Mouse (Mus musculus): ENCODE measurements around the gene Prpf31. TPM values are rescaled to one million over a fixed set of nuclear protein-coding genes. Genes with fewer than 3 reads are reported as not detected.

The Prpf31 gene
- polyA plus RNA-seq, 1 experiment from 2014 or later, result 102 TPM

DNA sequence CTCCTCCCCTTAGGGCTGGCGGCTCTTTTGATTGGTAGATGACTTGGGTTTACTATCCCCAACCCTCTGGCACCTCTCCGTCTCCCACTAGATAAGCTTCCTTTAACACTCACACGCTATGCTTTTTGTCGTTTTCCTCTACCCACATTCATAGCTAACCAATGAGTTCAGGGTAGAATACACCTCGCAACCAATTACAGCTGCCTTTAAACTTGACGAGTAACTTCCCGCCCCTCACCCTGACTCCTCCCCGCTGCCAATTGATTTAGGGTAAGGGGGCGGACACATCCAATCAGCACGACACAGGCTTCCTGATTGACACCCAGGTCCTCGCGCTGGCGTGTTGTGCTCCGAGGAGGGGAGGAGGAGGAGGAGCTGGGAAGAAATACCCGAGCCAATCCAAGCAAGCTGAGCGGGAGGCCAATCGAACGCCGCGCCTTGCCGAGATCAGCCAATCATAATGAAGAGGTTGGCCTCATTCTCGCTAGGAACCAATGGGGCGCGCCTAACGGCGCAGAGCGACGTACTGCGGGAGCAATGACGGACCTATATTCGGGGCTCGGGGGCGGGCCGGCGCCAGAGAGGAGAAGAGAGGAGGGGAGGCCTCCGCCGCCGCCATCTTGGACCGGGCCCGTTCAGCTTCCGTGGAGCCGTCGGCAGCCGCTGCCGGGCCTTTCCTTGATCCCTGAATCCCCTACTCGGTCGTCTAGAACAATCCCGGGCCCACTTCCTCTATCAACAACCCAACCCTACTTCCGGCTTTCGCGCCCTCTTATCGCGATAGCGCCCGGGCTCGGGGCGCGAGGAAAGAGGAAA, 15.1 kb downstream of the Prpf31 start, which contains the start of gene Cnot3:
Cnot3 (plus strand) TSS at position 597 of the 816 bp plus-strand sequence.
- Histone ChIP-seq H3K4me1 (ENCODE audit: control insufficient read depth, insufficient read depth, low read length) (peaks cover 28% of the 10 kb centered on the region), H3K36me3 (ENCODE audit: control insufficient read depth, insufficient read depth, low read length) (peaks cover 28% of the 10 kb centered on the region)
- ATAC-seq, result peak; percentile 98

DNA sequence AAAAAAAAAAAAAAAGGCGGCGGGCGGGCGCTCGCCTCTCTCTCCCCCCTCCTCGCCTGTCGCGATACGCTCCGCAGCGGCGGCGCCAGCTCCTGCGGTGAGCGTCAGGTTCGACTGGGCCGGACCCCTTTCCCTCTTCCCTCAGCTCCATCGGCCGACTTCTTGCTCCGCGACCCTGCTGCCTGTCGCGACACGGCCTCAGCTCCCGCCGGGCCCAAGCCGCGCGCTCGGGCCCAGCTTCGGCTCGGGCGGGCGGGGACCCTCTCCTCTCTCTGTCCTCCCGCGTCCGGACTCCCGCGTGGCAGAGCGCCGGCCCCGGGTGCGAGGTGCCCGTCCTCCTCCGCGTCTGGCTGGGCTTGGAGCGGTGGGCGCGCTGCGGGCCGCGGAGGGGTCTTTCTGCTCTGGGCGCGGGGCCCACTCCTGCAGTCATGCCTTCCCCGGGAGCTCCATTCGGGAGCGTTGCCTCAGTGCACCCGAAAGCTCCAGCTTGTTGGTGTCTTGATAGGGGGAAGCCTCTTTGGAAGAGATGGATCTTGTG, 15.8 kb downstream of the Prpf31 start:
- Histone ChIP-seq H3K36me3 (ENCODE audit: control insufficient read depth, insufficient read depth, low read length) (peaks cover 28% of the 10 kb centered on the region), H3K27me3 (replicated peaks; ENCODE audit: control insufficient read depth, insufficient read depth, low read length) (no peaks in the 10 kb centered on the region), H3K9ac (ENCODE audit: low read length) (peak overlapping the region; percentile 98), H3K9me3 (replicated peaks; ENCODE audit: control insufficient read depth, low read length) (no peaks in the 10 kb centered on the region), H3K4me3 (ENCODE audit: low read depth, low read length) (peak overlapping the region; percentile 100), H3K4me1 (ENCODE audit: control insufficient read depth, insufficient read depth, low read length) (peaks cover 28% of the 10 kb centered on the region), H3K4me2 (ENCODE audit: low read length) (peak overlapping the region; percentile 89), H3K27ac (ENCODE audit: low read depth, low read length) (peak overlapping the region; percentile 98)
- peak; percentile 13; the same call in 1 of the 2 replicates for ATAC-seq
- WGBS, result 0% methylated on average over 46 of the region's 58 CpGs
- DNase-seq (ENCODE audit: low spot score), result peak; percentile 15

More for the DNA sequence above, 15.1 kb downstream of the Prpf31 start, which contains the start of gene Cnot3:
- no peaks in the 10 kb centered on the region for H3K9me3 ChIP-seq (replicated peaks; ENCODE audit: control insufficient read depth, low read length)
- H3K9ac ChIP-seq (ENCODE audit: low read length), result peak within 1 kb of the TSS; percentile 98
- peak within 1 kb of the TSS; percentile 100 for H3K4me3 ChIP-seq (ENCODE audit: low read depth, low read length)
- H3K27me3 ChIP-seq (replicated peaks; ENCODE audit: control insufficient read depth, insufficient read depth, low read length), result no peaks in the 10 kb centered on the region
- H3K4me2 ChIP-seq (ENCODE audit: low read length), result peak within 1 kb of the TSS; percentile 89
- under 1% methylated on average over 47 of the region's 58 CpGs for WGBS
- H3K27ac ChIP-seq (ENCODE audit: low read depth, low read length), result peak within 1 kb of the TSS; percentile 98
- DNase-seq (ENCODE audit: low spot score), result peak; percentile 100

DNA sequence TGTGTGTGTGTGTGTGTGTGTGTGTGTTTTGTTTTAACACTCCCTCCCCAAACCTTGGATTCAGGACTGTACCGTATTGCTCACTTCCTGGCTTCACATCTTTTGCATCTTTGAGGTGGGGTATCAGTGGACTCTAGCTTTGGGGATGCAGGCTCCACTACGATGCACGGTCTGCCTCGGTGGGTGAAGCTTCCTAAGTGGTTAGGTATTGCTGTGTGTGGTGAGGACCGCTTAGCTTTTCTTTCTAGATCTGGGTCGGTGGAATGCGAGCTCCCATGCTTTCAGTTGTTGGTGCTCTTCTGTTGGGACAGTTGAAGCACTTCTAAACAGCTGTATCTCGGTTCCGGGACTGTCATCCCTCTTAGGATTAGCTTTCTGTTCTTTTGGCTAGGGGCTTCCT, 16.4 kb downstream of the Prpf31 start:
- Histone ChIP-seq H3K4me2 (ENCODE audit: low read length) (peak overlapping the region; percentile 89), H3K9ac (ENCODE audit: low read length) (peak overlapping the region; percentile 98), H3K9me3 (replicated peaks; ENCODE audit: control insufficient read depth, low read length) (no peaks in the 10 kb centered on the region), H3K36me3 (ENCODE audit: control insufficient read depth, insufficient read depth, low read length) (peaks cover 28% of the 10 kb centered on the region), H3K27ac (ENCODE audit: low read depth, low read length) (peak overlapping the region; percentile 98; the same call in 1 of the 2 replicates), H3K4me3 (ENCODE audit: low read depth, low read length) (peak overlapping the region; percentile 100), H3K4me1 (ENCODE audit: control insufficient read depth, insufficient read depth, low read length) (peaks cover 28% of the 10 kb centered on the region), H3K27me3 (replicated peaks; ENCODE audit: control insufficient read depth, insufficient read depth, low read length) (no peaks in the 10 kb centered on the region)
- WGBS, result 24% methylated on average over 9 of the region's 9 CpGs
- DNase-seq (ENCODE audit: low spot score) (no peak), ATAC-seq (no peak)

DNA sequence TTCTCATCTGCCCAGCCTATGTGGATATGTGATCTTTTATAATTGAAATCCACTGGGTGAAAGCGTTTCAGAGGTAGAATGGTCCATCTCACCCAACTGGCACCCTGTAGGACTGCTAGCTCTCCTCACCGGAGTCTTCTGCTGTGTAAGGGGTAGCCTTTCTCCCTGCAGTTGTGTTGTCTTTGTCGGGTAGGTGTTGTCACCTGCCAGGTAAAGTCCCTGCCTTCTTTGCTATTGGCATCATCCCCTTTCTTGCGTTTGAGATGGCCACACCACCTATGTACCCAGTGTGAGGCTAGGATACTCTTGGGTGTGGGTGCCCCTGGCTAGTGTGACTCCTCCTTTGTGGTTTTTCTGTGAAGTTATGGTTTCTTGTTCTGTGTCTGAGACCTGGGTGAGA, 16.9 kb downstream of the Prpf31 start:
- no peak for ATAC-seq
- DNase-seq (ENCODE audit: low spot score), result no peak
- Histone ChIP-seq H3K27me3 (replicated peaks; ENCODE audit: control insufficient read depth, insufficient read depth, low read length) (no peaks in the 10 kb centered on the region), H3K9me3 (replicated peaks; ENCODE audit: control insufficient read depth, low read length) (no peaks in the 10 kb centered on the region), H3K4me2 (ENCODE audit: low read length) (peak overlapping the region; percentile 89), H3K4me3 (ENCODE audit: low read depth, low read length) (peak overlapping the region; percentile 100), H3K9ac (ENCODE audit: low read length) (peak overlapping the region; percentile 98), H3K4me1 (ENCODE audit: control insufficient read depth, insufficient read depth, low read length) (peaks cover 28% of the 10 kb centered on the region), H3K36me3 (ENCODE audit: control insufficient read depth, insufficient read depth, low read length) (peaks cover 28% of the 10 kb centered on the region), H3K27ac (ENCODE audit: low read depth, low read length) (no peak overlapping the region)
- 65% methylated on average over 4 of the region's 4 CpGs for WGBS

DNA sequence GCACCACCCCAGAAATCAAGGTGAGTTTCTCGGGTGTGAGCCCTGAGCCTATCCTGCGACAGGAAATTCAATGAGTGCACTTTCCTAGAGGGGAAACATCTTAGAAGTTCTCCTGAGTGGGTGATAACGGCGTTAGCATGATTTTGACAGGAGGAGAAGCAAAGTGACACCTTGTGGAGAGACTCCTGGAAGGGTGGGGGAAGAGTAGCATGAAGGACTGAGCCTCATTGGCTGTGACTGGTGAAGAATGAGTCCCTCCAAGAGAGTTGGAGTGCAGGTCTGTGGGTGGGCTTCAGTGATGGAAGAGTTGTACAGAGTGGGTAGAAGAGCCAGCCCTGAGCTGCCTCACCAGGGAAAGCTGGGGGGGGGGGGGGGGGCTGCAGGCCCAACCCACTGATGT, 27.2 kb downstream of the Prpf31 start:
- Histone ChIP-seq H3K4me2 (ENCODE audit: low read length) (no peak overlapping the region), H3K9me3 (replicated peaks; ENCODE audit: control insufficient read depth, low read length) (no peaks in the 10 kb centered on the region), H3K36me3 (ENCODE audit: control insufficient read depth, insufficient read depth, low read length) (peaks cover 100% of the 10 kb centered on the region), H3K9ac (ENCODE audit: low read length) (no peak overlapping the region), H3K27me3 (replicated peaks; ENCODE audit: control insufficient read depth, insufficient read depth, low read length) (no peaks in the 10 kb centered on the region), H3K4me1 (ENCODE audit: control insufficient read depth, insufficient read depth, low read length) (no peaks in the 10 kb centered on the region), H3K27ac (ENCODE audit: low read depth, low read length) (no peak overlapping the region), H3K4me3 (ENCODE audit: low read depth, low read length) (no peak overlapping the region)
- ATAC-seq, result no peak
- no peak for DNase-seq (ENCODE audit: low spot score)
- WGBS, result 91% methylated on average over 4 of the region's 4 CpGs

DNA sequence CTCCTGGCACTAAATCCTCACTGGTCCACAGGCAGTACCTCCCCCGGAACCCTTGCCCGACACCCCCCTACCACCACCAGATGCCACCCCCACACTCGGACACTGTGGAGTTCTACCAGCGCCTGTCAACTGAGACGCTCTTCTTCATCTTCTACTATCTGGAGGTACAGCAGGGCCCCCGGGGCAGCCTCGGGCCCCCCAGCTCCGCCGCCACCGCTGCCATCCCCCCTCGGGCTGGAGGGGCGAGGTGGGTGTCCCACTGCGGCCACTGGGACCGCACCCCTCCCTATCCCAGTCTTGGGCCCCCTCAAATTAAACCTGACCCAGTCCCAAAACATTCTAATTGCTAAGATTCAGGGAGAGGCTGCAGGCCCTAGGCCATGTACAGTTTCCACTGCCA, 28.8 kb downstream of the Prpf31 start:
- Histone ChIP-seq H3K4me2 (ENCODE audit: low read length) (no peak overlapping the region), H3K9me3 (replicated peaks; ENCODE audit: control insufficient read depth, low read length) (no peaks in the 10 kb centered on the region), H3K4me1 (ENCODE audit: control insufficient read depth, insufficient read depth, low read length) (peaks cover 1% of the 10 kb centered on the region; the same call in 1 of the 2 replicates), H3K9ac (ENCODE audit: low read length) (no peak overlapping the region), H3K36me3 (ENCODE audit: control insufficient read depth, insufficient read depth, low read length) (peaks cover 100% of the 10 kb centered on the region), H3K4me3 (ENCODE audit: low read depth, low read length) (no peak overlapping the region), H3K27ac (ENCODE audit: low read depth, low read length) (no peak overlapping the region), H3K27me3 (replicated peaks; ENCODE audit: control insufficient read depth, insufficient read depth, low read length) (no peaks in the 10 kb centered on the region)
- ATAC-seq (no peak), DNase-seq (ENCODE audit: low spot score) (no peak)
- 94% methylated on average over 14 of the region's 14 CpGs for WGBS

DNA sequence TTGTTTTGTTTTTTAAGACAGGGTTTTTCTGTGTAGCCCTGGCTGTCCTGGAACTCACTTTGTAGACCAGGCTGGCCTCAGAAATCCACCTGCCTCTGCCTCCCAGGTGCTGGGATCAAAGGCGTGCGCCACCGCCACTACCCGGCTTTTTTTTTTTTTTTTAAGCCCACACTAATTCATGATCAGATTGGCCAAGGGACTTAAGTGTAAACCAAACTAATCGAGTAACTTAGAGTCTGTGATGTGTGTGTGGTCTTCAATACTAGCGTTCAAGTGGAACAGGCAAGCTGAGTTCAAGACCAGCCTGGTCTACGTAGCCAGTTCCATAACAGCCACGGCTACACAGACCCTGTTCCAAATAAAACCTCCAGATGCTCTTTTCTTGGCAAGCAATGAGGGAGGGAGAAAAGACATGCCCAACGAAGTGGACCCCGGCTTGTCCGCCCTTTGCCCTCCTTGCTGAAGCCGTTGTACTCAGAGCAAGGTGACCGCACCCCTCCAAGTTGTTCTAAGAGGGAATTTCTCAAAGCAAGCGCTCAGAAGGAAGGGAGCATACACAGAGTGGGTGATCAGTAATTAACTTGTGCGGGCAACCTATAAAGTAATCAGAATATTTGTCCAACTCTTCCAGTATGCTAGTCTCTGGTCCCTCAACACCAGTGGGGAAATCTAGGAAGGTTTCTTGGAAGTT, 34.9 kb downstream of the Prpf31 start:
- DNase-seq (ENCODE audit: low spot score) (peak; percentile 11), ATAC-seq (peak; percentile 37)
- peaks cover 39% of the 10 kb centered on the region for H3K36me3 ChIP-seq (ENCODE audit: control insufficient read depth, insufficient read depth, low read length)
- peak overlapping the region; percentile 76 for H3K9ac ChIP-seq (ENCODE audit: low read length)
- H3K27me3 ChIP-seq (replicated peaks; ENCODE audit: control insufficient read depth, insufficient read depth, low read length), result no peaks in the 10 kb centered on the region
- peak overlapping the region; percentile 80 for H3K27ac ChIP-seq (ENCODE audit: low read depth, low read length)
- peaks cover 10% of the 10 kb centered on the region for H3K4me1 ChIP-seq (ENCODE audit: control insufficient read depth, insufficient read depth, low read length)
- peak overlapping the region; percentile 84 for H3K4me2 ChIP-seq (ENCODE audit: low read length)
- H3K9me3 ChIP-seq (replicated peaks; ENCODE audit: control insufficient read depth, low read length), result no peaks in the 10 kb centered on the region
- 31% methylated on average over 15 of the region's 15 CpGs for WGBS
- peak overlapping the region; percentile 69 for H3K4me3 ChIP-seq (ENCODE audit: low read depth, low read length)

DNA sequence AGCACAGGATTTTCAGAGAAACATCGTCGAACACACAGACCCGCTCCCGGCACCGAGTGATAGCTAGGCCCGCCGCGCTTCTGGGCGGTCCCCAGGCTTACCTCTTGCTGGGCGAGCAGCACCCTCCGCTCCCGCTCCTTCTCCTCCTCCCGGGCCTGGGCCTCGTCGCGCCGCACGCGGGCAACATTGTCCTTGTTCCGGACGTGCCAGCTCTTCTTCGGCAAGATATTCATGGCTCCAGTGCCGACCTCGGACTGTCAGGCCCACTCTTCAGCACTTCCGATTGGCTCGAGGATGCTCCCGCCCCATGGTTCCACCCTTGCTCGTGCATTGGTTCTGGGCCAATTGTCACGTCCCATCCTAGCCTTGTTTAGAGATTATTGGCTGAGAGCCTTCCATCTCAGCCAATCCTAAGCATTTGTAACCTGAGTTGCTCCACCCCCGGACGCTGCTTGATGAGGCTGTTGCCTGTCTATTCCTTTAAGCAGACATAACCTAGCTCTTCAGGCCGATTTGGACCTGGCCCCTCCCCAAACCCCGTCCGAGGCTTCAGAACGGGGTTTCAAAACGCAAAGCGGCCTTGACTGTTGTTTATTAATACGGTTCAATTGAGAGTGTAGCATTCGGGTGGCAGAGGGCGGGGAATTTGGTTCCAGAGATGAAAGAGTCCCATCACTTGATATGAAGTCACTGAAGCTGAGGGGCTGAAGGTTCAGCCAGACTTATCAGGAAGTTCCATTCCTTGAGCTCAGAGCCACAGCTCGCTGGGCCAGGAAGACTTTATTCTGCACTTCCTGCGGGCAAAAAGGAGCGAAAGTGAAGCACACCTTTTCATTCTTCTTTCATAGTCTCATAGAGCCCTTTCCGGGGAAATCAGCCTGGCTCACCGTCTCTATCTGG, 35.7 kb downstream of the Prpf31 start, which contains the start of gene Leng1:
Leng1 (minus strand) TSS at position 626 of the 900 bp plus-strand sequence.
- H3K4me3 ChIP-seq (ENCODE audit: low read depth, low read length), result peak within 1 kb of the TSS; percentile 69
- H3K4me1 ChIP-seq (ENCODE audit: control insufficient read depth, insufficient read depth, low read length), result peaks cover 10% of the 10 kb centered on the region
- ATAC-seq (peak; percentile 99), DNase-seq (ENCODE audit: low spot score) (peak; percentile 99)
- 4% methylated on average over 45 of the region's 45 CpGs for WGBS
- peak within 1 kb of the TSS; percentile 76 for H3K9ac ChIP-seq (ENCODE audit: low read length)
- H3K9me3 ChIP-seq (replicated peaks; ENCODE audit: control insufficient read depth, low read length), result no peaks in the 10 kb centered on the region
- H3K4me2 ChIP-seq (ENCODE audit: low read length), result peak within 1 kb of the TSS; percentile 84
- H3K27ac ChIP-seq (ENCODE audit: low read depth, low read length), result peak within 1 kb of the TSS; percentile 80
- H3K36me3 ChIP-seq (ENCODE audit: control insufficient read depth, insufficient read depth, low read length), result peaks cover 31% of the 10 kb centered on the region
- H3K27me3 ChIP-seq (replicated peaks; ENCODE audit: control insufficient read depth, insufficient read depth, low read length), result no peaks in the 10 kb centered on the region
